Mouse (Mus musculus) left cerebral cortex, adult 9 months (tissue): ENCODE measurements at regions not wholly inside any gene's neighbourhood (a gene's known extent, or its start where the extent isn't known, plus 50 kb on each side); places are given as distances from the start of the nearest gene placed in this dataset.

ENCODE experiments used
- DNase-seq, 2 experiments: peaks; one replicate each; pipeline ENCODE4 v3.0.0; 2022; ENCODE audit warnings: low spot score in 2 of 2

DNA sequence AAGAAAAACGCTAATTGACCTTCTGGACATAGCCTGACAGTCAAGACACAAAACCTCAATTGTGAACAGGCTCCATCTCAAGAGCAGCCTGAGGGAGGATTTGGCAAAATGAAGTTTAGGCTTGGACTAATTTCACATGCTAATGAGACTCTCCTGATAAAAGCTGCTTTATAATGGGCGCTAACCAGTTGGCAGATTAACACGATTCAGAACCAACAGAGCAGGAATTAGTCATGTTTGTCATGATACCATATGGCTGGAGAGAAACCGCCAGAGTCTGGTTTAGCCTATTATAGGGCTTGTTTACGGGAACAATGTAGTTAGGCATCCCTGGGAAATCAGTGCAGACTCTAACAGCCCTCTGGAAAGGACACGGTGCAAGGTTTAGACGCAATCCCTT is 375.2 kb upstream of the Nfe2l3 start:
- peak in 1 of 2 experiments; percentile 36 for DNase-seq

DNA sequence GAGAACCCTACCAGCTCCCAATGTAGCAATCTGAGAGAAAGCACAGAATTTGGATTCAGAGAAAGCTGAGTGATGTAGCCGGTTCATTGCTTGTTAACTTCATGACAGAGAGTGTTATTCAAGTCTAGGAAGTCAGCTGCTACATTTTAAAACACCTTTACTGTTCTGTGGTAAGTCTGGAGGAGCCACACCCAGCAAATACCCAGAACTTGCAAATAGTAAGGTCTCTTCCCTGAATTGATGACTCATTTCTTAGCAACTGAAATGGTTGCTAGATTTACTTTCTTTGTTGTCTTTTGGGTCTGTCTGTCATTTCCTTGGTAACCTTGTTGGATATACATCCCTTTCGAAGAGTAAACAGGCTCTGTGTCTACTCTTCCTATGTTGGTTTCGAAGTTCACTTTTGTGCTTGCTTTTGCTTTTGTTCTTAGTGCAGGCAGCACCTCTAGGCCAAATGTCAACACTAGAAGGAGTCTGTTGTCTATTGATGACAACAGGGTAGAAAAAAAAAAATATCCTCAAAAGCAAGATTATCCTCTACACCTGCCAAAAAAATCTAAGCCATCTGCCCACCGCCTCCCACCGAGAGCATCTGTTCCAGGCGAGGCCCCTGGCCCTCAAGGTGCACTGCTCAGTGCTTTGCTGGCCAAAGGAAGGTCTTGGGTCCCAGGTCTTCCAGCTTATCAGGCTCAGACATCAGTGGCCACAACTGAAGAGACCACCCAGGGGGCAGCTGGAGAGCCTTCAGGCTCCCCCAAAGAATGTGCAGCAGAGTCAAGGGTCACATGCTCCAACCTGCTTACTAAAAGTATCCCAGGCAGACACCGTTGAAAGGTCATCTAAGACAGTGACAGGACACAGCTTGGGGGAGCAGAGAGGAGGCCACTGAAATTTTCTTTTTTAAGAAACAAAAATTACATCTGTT is 372.3 kb upstream of the Nfe2l3 start:
- no peak for DNase-seq

DNA sequence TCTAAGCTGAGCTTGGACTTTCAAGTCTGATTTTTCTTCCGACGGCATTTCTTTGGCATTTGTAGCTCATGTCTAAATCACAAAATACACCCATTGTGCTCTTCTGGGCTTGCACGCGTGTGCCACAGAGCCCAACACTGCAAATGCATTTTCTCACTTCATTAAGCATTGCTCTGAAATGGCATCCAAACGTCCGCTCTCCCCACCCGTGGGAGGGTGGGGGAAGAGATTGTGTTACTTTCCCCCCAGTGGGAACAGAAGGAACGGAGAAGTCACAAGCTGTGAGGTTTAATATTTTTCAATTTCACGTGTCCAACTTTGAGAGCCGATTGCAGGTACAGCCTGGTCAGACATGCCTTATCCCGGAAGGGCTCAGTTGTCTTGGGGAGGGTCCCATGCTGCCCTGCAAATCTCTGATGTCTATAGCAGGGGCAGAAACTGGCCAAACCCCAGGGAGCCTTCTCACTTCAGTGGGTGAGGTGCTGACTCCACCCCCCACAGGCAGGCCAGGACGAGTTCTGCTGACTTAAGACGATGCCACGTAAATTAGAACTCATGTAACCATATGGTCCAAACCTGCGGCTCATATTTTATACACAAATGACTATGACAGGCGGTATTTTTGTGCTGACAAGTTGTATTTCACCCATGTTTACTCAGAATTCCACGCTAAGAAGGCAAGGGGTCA is 371.5 kb upstream of the Nfe2l3 start:
- DNase-seq, result no peak

DNA sequence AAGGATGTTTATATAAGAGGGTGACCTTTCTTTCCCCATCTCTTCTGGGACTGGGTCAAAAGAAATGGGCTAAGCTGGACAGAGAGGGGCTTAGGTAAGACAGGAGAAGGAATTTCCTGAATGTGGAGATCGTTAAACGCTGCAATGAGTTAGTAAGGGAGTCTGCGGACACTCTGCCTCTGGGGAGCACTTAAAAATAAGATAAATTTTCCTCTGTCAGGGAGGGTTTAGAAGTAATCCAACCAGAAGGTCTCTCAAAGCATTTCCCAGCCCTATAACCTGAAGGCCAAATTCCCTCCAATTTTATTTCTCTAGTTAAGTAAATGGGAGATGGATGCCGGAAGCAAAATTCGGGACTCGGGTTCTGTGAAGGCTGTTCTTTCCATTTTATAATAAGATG is 367.3 kb upstream of the Nfe2l3 start:
- no peak for DNase-seq

DNA sequence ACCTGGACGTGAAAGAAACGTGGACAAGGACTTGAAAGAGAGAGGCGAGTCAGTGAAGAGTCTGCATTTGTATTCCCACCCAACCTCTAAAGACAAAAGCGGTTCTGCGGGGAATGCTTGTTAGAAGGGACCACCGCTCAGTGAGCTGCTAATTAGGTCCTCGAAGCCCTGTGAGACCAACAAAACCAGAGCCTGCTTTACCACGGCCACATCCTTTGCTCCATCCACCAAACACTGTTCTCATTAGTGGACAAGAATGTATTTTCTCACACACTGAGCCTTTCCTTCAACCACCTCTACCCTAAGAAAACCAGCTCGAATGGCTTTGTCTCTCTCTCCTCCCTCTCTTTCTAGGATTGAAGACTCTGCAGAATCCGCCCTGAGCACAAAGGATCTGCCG is 365.1 kb upstream of the Nfe2l3 start:
- no peak for DNase-seq

DNA sequence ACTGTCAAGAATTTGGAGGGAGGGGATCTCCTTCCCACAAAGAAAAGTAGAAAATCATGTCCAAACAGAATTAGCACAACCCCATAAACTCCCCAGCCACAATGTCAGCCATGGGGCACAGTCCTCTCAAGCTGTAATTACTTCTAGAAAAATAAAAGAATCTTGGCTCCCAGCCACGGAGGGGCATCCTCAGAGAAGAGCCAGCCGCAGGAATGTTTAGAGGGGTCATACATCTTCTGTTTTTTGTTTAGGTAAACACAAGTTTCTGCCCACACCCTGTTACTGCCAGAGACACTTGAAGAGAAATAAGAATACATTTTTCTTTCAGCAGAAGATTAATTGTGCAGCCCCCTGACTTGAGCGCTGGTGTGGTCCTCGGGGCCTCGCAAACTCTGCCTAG is 362.5 kb upstream of the Nfe2l3 start:
- no peak for DNase-seq

DNA sequence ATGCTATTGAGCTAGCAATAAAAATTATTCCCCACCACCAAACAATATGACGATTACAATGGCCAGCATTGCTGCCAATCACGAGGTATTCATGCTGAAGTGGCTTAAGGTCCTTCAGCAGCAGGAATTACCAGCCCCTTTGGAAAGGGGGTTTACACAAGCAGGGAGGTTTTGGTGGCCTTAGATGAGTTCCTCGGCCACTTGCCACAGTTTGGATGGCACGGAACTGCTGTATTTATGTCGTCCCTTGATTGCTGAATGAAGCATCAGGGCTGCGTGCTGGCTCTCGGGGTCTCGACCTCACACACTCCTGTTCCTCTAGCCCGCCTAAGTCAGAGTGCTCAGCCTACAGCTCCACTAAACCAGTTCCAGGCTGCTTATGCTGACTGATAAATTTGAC is 361.2 kb upstream of the Nfe2l3 start:
- DNase-seq, result no peak

DNA sequence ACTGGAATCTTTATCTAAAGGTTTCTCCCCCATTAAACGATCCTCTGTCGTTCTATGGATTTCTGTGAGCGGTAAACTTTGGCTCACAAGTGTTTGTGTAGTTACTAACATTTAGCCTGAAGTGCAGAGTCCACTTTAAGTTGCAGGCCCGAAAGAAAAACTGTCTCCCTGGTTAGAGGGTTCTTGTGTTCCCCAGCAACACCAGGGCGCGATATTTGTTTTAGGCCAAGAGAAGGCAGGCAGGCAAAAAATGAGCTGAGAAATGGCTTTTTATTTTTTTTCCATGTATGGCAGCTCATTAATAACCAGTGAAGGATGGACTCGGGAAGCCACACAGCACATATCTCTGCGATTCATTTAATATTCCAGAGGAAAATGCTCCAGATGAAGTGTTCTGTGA is 357.4 kb upstream of the Nfe2l3 start:
- no peak for DNase-seq

DNA sequence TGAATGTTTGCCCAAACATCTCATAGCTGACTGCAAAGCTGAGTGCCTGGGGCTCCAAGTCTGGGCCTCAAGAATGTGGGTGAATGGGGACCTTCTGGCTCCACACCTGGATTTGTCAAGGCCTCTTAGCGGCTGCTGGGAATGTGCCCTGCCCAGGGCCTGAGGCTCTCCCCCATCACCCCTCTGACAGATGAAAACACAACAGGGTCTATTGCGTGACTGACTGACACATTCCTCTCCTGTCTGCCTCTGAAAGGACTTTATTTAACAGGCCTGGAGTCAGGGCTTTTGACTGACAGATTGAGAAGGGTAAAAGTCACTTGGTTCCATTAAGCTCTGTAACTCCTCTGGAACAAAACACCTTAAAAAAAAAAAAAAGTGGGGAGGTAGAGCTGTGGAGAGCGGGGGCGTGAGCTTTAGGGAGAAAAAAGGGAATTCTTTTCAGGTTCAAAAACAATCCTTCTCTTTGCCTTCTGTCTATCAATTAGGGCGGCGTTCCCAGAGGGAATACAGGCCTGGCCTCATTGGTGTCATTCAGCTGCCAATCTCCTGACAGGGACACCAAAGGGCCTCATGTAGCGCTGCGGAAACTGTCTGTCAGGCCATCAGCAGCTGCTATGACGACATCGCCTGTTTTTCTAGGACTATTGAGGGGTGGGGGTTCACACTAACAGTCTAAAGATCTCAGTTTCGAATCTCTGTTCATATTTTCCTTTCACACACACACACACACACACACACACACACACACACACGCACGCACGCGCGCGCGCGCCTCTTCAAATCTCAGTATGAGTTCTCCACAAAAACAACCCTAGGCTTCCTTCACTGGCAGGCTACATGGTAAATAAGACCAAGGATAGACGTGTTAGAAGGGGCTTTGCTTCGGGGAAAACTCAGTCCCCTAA is 355.4 kb upstream of the Nfe2l3 start:
- DNase-seq, result no peak

DNA sequence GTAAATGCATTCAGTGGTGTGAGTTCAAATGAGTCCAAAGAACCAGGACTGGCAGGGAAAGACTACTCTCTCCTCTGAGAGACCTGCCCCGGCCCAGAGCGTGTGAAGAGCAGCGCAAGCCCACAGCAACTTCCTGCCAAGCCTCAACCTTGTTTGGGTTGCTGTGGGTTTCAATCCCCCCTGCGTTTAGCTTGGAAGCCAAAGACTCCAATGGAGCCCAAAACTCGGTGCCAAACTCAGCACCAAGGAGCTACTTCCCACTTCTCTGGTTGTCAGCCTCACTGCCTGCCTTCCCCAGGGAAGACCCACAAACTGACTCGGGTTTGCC is 354.7 kb upstream of the Nfe2l3 start:
- no peak for DNase-seq

DNA sequence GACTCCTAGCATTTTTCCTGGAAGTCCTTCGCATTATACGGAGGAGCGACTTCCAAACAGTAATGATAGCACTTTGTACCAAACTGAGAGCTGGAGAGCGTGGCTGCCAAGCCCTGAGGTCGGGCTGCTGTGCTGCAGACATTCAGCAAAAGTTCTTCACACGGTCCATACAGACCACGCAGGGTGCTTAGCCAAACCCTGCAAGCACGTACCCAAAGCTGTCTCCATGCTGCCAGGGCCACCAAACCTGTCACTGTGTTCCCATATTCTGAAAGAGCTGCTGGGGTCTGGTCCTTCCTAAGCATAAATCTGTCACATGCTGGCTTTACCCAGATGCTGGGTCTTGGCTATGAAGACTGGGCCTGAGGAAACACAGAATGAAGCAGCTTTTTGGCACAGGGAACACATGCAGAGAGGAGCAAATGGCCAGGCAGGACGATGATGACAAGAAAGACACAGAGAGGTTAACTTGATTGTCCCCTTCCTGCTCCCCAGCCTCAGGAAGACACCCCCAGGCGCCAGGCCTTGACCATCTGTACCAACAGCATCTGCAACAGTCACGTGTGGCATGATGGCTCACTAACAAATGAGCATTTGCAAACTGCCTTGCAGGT is 354.0 kb upstream of the Nfe2l3 start:
- DNase-seq, result no peak

DNA sequence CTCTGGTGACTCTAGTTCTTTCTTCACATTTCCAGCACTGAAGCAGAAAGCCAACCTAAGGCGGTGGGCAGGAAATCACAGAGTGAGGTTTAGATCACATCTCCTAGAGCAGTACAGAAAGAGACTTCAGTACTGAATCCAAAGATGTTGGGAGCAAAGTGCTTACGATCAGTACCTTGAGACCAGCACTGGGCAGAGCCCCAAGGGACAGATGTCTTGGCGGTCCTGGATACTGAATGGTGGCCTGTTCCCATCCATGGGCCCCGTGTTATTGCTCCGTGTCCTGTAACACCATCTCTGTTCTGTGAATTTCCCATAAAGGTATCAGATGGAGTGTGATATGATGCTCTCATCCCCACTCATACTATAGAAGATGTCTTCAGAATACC is 353.5 kb upstream of the Nfe2l3 start:
- no peak for DNase-seq

DNA sequence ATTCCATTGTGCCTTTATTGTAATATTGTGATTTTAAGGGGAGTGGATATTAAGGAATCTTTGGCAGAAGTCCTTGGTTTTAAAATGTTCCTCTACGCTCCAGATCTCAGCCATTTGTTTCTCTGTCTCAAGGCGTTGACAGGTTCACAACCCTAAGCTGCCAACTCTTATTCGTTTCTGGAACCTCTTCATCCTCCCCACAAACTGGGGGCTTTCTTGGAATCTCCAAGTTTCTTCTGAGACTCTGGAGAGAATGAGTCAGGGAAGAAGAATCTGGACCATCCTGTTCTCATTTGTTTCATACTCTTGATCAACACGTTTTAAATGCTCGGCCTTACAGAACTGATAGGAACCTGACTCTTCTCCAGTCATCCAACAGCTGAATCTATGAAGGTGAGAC is 351.4 kb upstream of the Nfe2l3 start:
- DNase-seq, result no peak

DNA sequence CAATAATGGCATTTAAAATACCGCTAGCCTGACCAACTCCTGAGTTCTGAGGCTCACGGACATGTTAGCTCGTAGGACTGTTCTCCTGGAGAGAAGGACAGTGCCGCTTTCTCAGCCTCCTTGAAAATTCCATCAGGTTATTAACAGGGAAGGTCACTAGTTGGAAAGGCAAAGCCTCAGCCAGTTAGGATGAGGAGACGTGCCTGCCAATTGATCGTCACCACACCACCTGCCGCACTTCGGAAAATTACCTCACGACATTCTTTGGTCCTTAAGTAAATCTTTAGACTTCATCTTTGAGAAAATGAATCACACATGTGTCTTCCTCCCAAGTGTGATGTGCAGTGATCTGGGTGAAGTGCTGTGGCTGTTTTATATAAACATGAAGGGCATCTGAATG is 347.8 kb upstream of the Nfe2l3 start:
- no peak for DNase-seq

DNA sequence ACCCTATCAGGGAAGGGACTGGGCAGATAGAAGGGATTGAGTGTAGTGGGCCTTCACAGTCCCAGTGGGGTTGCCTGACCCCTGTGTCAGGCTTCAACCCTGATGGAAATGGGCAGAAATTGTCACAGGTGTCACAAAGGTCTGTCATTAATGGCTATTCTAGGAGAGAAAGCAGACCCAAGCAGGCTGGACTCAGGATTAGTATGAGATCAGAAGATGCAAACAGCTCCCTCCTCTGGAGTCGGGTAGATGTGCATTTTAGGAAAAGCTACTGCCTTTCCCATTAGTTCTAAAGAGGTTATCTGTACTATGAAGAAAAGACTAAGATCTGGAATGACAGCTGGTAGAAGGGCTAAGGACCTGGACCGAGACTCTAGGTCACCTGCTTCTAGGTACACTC is 346.9 kb upstream of the Nfe2l3 start:
- DNase-seq, result no peak

DNA sequence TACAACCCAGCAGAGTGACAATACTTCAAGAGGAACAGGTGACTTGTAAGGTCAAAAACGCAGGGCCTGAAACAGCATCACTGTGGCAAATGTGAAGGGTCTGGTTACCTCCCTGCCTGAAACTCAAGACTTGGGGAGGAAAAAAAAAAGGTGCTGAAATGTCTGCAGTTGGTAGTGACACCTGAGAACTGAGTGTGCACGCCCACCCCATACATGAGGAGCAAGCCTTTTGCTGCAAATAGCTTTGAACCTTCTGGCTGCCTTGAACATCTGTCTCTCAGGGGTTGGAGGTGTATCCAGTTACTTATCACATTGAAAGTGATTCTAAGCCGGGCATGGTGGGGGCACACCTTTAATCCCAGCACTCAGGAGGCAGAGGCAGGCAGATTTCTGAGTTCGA is 346.1 kb upstream of the Nfe2l3 start:
- DNase-seq, result no peak

DNA sequence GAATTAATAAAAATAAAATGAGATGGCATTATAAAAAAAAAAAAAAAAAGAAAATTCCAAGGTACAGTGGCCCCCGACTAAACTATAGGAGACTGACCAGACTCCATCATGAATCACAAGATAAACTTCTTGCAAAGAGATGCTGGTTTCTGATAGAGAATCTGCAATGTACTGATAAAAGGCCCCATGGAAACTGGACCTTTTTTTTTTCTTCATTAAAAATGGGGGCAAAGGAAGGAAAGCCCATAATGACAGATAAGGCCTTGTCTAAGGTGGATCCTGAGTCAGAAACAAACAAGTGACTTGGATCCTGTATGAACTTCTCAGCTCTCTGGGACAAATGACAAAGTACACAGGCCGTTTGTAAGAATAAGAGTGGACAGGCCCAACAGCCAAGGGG is 344.7 kb upstream of the Nfe2l3 start:
- no peak for DNase-seq

DNA sequence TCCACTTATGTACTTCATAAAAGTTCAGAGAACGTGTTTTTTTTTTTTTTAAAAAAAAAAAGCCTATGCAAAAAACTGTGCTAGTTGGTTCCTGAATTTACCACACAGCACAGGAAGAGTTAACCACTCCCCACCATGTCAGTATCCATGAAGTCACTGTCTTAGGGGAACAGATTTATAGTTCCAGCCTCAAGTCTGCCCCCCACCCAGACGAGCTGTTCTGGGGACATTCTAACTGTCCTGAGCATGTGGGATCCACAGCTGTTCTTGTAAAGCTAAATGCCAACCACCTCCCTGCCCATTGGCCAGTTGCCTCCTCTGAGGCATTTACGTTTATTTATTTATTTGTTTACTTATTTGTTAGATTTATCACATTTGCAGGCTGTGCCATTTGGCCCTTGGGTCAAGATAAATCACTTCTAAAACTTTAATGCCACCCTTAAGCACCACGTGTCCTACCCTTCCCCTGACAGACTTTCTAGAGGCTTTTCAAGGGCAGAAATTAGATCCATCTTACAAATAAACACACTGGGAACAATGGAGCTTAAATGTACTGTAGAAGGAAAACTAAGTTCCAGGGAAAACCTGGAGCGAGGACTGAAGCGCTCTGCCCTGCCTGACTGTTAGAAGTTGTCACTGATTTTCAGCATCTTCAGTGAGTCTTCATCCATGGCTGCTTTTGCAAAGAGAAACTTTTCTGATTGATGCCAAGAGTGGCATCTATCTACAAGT is 343.7 kb upstream of the Nfe2l3 start:
- DNase-seq, result no peak

DNA sequence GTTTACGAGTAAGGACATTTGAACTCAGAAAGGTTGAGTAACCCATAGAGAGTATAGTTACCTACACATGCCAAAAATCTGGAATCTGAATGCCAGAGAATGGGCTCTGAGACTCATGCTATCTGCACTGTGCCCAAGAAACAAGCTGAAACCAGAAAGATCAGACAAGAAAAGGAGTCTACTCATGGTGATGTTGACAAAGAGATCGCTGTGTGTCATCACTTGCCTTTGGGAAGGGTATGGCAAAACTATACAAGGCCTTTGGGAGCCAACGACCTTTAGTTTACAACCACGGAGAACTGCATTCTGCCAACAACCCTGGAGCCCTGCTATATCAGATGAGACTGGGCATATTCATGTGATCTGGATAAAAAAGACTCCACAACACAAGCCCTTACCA is 339.3 kb upstream of the Nfe2l3 start:
- no peak for DNase-seq

DNA sequence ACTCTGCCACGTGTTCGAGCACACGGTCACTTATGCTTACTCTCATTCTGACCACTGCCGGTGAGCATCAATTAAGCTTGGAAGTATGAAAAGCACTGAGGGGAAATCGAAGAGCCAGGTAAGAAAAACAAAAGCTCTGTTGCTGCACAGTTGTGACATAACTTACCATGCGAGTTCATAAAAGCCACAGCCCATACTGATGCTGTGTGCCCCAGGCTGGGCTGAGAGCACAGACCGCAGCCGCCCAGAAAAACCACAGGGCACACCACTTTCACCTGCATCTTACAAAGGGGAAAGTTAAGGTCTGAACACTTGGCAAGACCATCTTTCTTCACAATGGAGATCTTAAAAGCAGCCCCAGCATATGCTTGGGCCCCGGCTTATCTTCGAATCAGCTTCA is 338.2 kb upstream of the Nfe2l3 start:
- no peak for DNase-seq

DNA sequence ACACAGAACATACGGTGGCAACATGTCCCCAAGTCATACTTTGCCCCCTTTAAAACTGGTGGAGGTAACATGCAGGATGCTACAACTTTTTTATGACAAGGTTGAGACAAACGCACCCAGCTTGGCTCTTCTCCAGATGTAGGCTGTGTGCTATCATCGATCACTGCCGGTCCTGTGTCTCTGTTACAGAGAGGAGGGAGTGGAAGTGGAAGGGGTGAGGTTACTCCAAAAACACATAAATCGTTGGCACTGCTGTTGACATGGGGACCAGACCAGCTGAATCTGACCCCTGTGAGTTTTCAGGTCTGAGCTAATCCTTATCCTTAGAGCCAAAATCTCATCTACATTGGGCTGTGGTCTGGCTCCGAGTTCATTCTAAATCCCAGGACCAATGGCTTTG is 335.0 kb upstream of the Nfe2l3 start:
- no peak for DNase-seq
